Mouse (Mus musculus) midbrain, embryonic 11.5 days (tissue): ENCODE data around the gene Apopt1. TPM values are rescaled to one million over a fixed set of nuclear protein-coding genes. Genes with fewer than 3 reads are reported as not detected.

Source experiments
- ATAC-seq: fragments of 200-750 bp; cut with Nextera tagmentation; 2 replicates; pipeline ENCODE4 v1.8.0; 2017; ENCODE audit warnings: moderate TSS enrichment, moderate library complexity; ENCODE audit not compliant: low FRiP score
- DNase-seq: peaks from one replicate; pipeline ENCODE4 v3.0.0; 2015; ENCODE audit warnings: low spot score; ENCODE audit errors: missing footprints
- H3K27ac ChIP-seq: fragments of 300-500 bp; sonication (generic); 2 replicates; pipeline ENCODE4 v1.5.1; 2014; ENCODE audit warnings: low read depth, low read length
- H3K27me3 ChIP-seq: fragments of 300-500 bp; sonication (generic); 2 replicates; pipeline ENCODE4 v1.6.1; 2014; ENCODE audit warnings: mild to moderate bottlenecking, low read length, moderate library complexity, mixed read lengths; ENCODE audit not compliant: control insufficient read depth, insufficient read depth
- H3K36me3 ChIP-seq: fragments of 300-500 bp; sonication (generic); 2 replicates; pipeline ENCODE4 v1.6.1; 2014; ENCODE audit warnings: mild to moderate bottlenecking, low read length, moderate library complexity, mixed read lengths; ENCODE audit not compliant: control insufficient read depth, insufficient read depth
- H3K4me1 ChIP-seq: fragments of 300-500 bp; sonication (generic); 2 replicates; pipeline ENCODE4 v1.6.1; 2014; ENCODE audit warnings: low read length; ENCODE audit not compliant: control insufficient read depth, insufficient read depth
- H3K4me2 ChIP-seq: fragments of 300-500 bp; sonication (generic); 2 replicates; pipeline ENCODE4 v1.6.1; 2014; ENCODE audit warnings: mild to moderate bottlenecking, moderate library complexity
- H3K4me3 ChIP-seq: fragments of 300-500 bp; sonication (generic); 2 replicates; pipeline ENCODE4 v1.5.1; 2014; ENCODE audit warnings: low read depth, low read length
- H3K9ac ChIP-seq: fragments of 300-500 bp; sonication (generic); 2 replicates; pipeline ENCODE4 v1.6.1; 2014; ENCODE audit warnings: low read length
- H3K9me3 ChIP-seq: fragments of 300-500 bp; sonication (generic); 2 replicates; pipeline ENCODE4 v1.6.1; 2016; ENCODE audit warnings: low read length; ENCODE audit not compliant: control insufficient read depth
- WGBS: fragments of 180-500 bp; shearing (Covaris S2); extraction: QIAGEN DNeasy Blood & Tissue Kit; methylation state at CpG from one replicate; pipeline ENCODE4 v1.1.7; 2014; 5-methylcytosine and 5-hydroxymethylcytosine counted together
- polyA plus RNA-seq: library from polyadenylated mRNA; unstranded; fragments of >200 nt; fragmentation: Nextera tagmentation; extraction: Ambion mirVana; gene quantifications from 2 replicates; pipeline ENCODE4 v1.2.1, GENCODE M21; 2014

Gene Apopt1
- polyA plus RNA-seq, 1 experiment from 2014 or later, result 50.8 TPM

GRCm38 (mm10) chr12:111670371-111670971 is 42.6 kb upstream of the Apopt1 start:
- Histone ChIP-seq H3K4me2 (peak overlapping the region; percentile 61), H3K9ac (peak overlapping the region; percentile 97), H3K4me1 (peaks cover 28% of the 10 kb centered on the region), H3K4me3 (peak overlapping the region; percentile 91), H3K27ac (peak overlapping the region; percentile 87), H3K27me3 (peaks cover 6% of the 10 kb centered on the region), H3K9me3 (no peaks in the 10 kb centered on the region), H3K36me3 (peaks cover 12% of the 10 kb centered on the region; the same call in 1 of the 2 replicates)
- DNase-seq, result peak; percentile 94
- no peak for ATAC-seq
- 3% methylated on average over 28 of the region's 29 CpGs for WGBS

GRCm38 (mm10) chr12:111670976-111671375 is 42.1 kb upstream of the Apopt1 start:
- H3K27me3 ChIP-seq, result peaks cover 6% of the 10 kb centered on the region
- H3K4me1 ChIP-seq, result peaks cover 28% of the 10 kb centered on the region
- peak overlapping the region; percentile 97 for H3K9ac ChIP-seq
- H3K4me3 ChIP-seq, result peak overlapping the region; percentile 91
- H3K9me3 ChIP-seq, result no peaks in the 10 kb centered on the region
- peak overlapping the region; percentile 61 for H3K4me2 ChIP-seq
- ATAC-seq (0 out of 2 replicates have a peak, but pooled peaks have one; percentile 0), DNase-seq (no peak)
- under 1% methylated on average over 35 of the region's 35 CpGs for WGBS
- peaks cover 12% of the 10 kb centered on the region; the same call in 1 of the 2 replicates for H3K36me3 ChIP-seq
- H3K27ac ChIP-seq, result peak overlapping the region; percentile 87

- H3K4me1 ChIP-seq, result peaks cover 28% of the 10 kb centered on the region
- peak overlapping the region; percentile 97 for H3K9ac ChIP-seq
- peak; percentile 97 for DNase-seq
- H3K36me3 ChIP-seq, result peaks cover 12% of the 10 kb centered on the region; the same call in 1 of the 2 replicates
- under 1% methylated on average over 34 of the region's 34 CpGs for WGBS
- H3K4me3 ChIP-seq, result peak overlapping the region; percentile 91
- H3K27ac ChIP-seq, result peak overlapping the region; percentile 87
- H3K9me3 ChIP-seq, result no peaks in the 10 kb centered on the region
- peaks cover 6% of the 10 kb centered on the region for H3K27me3 ChIP-seq
- peak; percentile 46 for ATAC-seq
- peak overlapping the region; percentile 61 for H3K4me2 ChIP-seq
Measured at GRCm38 (mm10) chr12:111671431-111671902, 41.6 kb upstream of the Apopt1 start.

- H3K4me3 ChIP-seq, result peak within 1 kb of the TSS; percentile 91
- peaks cover 30% of the 10 kb centered on the region for H3K4me1 ChIP-seq
- DNase-seq (peak; percentile 98), ATAC-seq (peak; percentile 85)
- under 1% methylated on average over 31 of the region's 31 CpGs for WGBS
- H3K9ac ChIP-seq, result peak within 1 kb of the TSS; percentile 97
- peaks cover 12% of the 10 kb centered on the region; the same call in 1 of the 2 replicates for H3K36me3 ChIP-seq
- no peaks in the 10 kb centered on the region for H3K9me3 ChIP-seq
- peaks cover 6% of the 10 kb centered on the region for H3K27me3 ChIP-seq
- H3K4me2 ChIP-seq, result peak within 1 kb of the TSS; percentile 61
- peak within 1 kb of the TSS; percentile 87 for H3K27ac ChIP-seq
Measured at GRCm38 (mm10) chr12:111672176-111672575, 40.9 kb upstream of the Apopt1 start, which contains the start of gene Ckb. Ckb (minus strand) TSS chr12:111672338.

- no peaks in the 10 kb centered on the region for H3K9me3 ChIP-seq
- peaks cover 34% of the 10 kb centered on the region for H3K4me1 ChIP-seq
- H3K4me3 ChIP-seq, result peak overlapping the region; percentile 91
- H3K27ac ChIP-seq, result peak overlapping the region; percentile 37
- ATAC-seq (no peak), DNase-seq (no peak)
- 7% methylated on average over 12 of the region's 12 CpGs for WGBS
- peak overlapping the region; percentile 61 for H3K4me2 ChIP-seq
- H3K27me3 ChIP-seq, result peaks cover 6% of the 10 kb centered on the region
- peaks cover 12% of the 10 kb centered on the region; the same call in 1 of the 2 replicates for H3K36me3 ChIP-seq
- peak overlapping the region; percentile 97 for H3K9ac ChIP-seq
Measured at GRCm38 (mm10) chr12:111672581-111672980, 40.5 kb upstream of the Apopt1 start.

GRCm38 (mm10) chr12:111674850-111675486 is 38.1 kb upstream of the Apopt1 start:
- Histone ChIP-seq H3K9ac (no peak overlapping the region), H3K36me3 (peaks cover 6% of the 10 kb centered on the region; the same call in 1 of the 2 replicates), H3K27ac (no peak overlapping the region), H3K4me3 (no peak overlapping the region), H3K9me3 (no peaks in the 10 kb centered on the region), H3K4me2 (no peak overlapping the region), H3K27me3 (peaks cover 6% of the 10 kb centered on the region), H3K4me1 (peaks cover 29% of the 10 kb centered on the region)
- ATAC-seq, result no peak
- 52% methylated on average over 2 of the region's 2 CpGs for WGBS
- no peak for DNase-seq

- H3K36me3 ChIP-seq, result 0 out of 2 replicates have a peak, but pooled peaks cover 4% of the 10 kb centered on the region
- H3K9ac ChIP-seq, result no peak overlapping the region
- DNase-seq (no peak), ATAC-seq (no peak)
- H3K9me3 ChIP-seq, result no peaks in the 10 kb centered on the region
- no peak overlapping the region for H3K4me3 ChIP-seq
- peaks cover 6% of the 10 kb centered on the region for H3K27me3 ChIP-seq
- H3K4me2 ChIP-seq, result no peak overlapping the region
- WGBS, result 82% methylated on average over 6 of the region's 6 CpGs
- H3K27ac ChIP-seq, result no peak overlapping the region
- H3K4me1 ChIP-seq, result peaks cover 26% of the 10 kb centered on the region
Measured at GRCm38 (mm10) chr12:111675797-111676580, 37.1 kb upstream of the Apopt1 start.

- DNase-seq (no peak), ATAC-seq (peak; percentile 34)
- Histone ChIP-seq H3K27me3 (peaks cover 6% of the 10 kb centered on the region), H3K9ac (peak overlapping the region; percentile 81), H3K4me3 (peak overlapping the region; percentile 88), H3K4me2 (peak overlapping the region; percentile 67), H3K27ac (peak overlapping the region; percentile 95), H3K36me3 (peaks cover 6% of the 10 kb centered on the region; the same call in 1 of the 2 replicates), H3K9me3 (no peaks in the 10 kb centered on the region), H3K4me1 (peaks cover 24% of the 10 kb centered on the region)
- 20% methylated on average over 5 of the region's 5 CpGs for WGBS
Measured at GRCm38 (mm10) chr12:111677421-111677820, 35.6 kb upstream of the Apopt1 start.
